Mouse (Mus musculus): ENCODE data around the gene Tnfrsf19.

GRCm38 (mm10) chr14:60996556-60996955 lies 49.7 kb downstream of the Tnfrsf19 start:
- TF ChIP-seq CTCF (IDR thresholded peaks at IDR 0.05; ENCODE audit: control insufficient read depth, insufficient read depth, insufficient replicate concordance, low read depth, low read length) (no peak), POLR2A (IDR thresholded peaks at IDR 0.05; ENCODE audit: control insufficient read depth, low read depth, low read length) (no peak)
